Mouse (Mus musculus): ENCODE measurements around the gene Zrsr1.

Gene Zrsr1

DNA sequence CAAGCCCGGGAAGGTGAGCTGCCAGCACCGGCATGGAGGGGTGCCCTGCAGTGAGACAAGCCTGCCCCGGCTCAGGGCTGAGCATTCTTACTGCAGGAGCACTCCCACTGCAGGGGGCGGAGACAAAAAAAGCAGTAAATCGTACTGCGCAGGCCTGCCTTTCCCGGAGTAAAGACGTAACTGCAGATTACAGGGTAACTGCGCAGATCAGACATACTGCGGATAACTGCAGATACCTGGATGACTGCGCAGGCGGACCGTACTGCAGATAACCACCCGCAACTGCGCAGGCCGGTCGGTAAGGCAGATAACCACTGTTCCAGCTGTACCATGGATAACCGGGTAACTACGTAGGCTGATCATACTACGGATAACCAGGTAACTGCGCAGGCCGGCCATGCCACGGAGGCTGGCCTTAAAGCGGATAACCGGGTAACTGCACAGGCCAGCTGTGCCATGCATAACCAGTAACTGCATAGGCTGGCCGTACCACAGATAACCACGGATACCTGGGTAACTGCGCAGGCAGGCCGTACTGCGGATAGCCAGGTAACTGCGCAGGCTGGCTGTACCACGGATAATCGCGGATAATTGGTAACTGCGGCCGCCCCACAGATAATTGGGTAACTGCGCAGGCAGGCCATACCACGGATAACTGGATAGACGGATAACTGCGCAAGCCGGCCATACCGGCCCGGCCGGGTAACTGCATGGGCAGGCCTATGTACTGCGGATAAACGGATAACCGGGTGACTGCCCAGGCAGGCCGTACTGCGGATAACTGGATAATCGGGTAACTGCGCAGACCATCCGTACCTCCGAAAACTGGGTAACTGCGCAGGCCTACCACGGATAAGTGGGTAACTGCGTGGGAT lies at the start of gene Zrsr1:
TSS of gene Zrsr1 (plus strand) at position 171 of the 875 bp plus-strand sequence.
- peak; percentile 36 to 62 for DNase-seq (ENCODE audit: low spot score in 2 of 2)

DNA sequence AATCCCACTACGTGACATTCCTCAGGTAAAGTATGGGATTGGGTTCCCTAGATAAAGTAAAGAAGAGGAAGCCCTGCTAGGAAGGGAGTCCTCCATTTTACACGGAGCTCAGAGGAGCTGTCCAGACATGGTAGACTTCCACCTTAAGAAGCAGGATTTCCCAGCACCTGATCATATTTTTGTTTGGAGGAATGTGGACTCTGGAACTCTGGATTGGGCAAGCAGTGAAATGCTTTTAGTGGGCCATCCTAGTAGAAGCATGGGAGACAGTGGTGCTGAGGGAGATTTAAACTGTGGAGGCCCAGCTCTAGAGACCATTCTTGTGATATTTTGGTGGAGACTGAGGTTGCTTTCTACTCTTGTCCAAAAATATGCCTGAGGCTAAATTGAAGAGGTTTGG lies 49.3 kb upstream of the Zrsr1 start:
- DNase-seq (ENCODE audit: low spot score in 2 of 2), result no peak

DNA sequence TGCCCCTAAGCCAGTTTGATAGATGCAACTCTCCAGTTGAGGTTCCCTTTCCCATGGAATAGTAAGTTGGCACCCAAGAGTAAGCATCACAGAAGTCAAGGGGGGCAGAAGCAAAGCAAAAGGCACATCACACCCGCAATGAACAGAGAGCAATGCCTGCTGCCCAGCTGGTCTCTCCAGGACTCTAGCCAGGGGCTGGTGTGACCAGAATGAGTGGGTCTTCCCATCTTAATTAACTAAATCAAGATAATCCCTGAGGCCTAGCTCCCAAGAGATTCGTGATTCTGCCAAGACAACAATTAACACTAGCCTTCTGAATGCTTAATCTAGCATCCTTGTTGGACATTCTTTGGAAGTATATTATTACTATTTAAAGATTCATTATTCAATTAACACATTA lies 48.2 kb upstream of the Zrsr1 start:
- no peak for DNase-seq (ENCODE audit: low spot score in 2 of 2)

DNA sequence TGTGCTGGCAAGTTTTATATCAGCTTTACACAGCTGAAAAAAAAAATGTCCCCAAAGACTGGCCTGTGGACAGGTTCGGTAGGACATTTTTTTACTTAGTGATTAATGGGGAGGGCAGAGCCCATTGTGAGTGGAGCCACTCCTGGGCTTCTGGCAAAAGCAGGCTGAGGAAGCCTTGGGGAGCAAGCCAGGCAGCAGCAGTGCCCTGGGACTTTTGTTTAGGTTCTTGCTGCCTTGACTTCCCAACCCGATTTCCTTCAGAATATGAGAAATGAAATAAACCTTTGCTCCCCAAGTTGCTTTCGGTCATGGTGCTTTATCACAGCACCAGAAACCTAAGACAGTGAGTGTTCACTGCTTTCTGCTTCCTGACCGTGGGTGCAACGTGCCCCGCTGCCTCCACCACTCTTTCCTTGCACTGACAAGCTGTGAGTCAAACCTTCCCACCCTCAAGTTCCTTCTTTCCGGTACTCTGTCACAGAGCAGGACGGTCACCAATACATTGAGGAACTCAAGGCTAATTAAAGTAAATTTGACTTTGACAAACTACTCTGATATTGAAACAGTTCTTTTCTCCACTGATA lies 43.1 kb upstream of the Zrsr1 start:
- no peak for DNase-seq (ENCODE audit: low spot score in 2 of 2)

DNA sequence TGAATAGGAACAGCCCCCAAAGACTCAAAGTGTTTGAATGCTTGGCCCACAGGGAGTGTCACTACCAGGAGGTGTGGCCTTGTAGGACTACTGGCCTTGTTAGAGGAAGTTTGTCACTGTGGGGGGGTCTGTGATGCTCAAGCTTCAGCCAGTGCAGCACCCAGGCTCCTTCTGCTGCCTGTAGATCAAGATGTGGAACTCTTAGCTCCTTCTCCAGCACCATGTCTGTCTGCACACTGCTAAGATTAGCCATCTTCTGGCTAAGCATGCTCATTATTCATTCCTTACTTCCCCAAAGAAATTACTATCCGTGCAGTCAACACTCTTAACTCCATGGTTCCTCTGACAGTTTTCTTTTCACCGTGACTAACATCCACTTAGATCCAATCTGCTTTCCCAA lies 41.7 kb upstream of the Zrsr1 start:
- no peak for DNase-seq (ENCODE audit: low spot score in 2 of 2)

DNA sequence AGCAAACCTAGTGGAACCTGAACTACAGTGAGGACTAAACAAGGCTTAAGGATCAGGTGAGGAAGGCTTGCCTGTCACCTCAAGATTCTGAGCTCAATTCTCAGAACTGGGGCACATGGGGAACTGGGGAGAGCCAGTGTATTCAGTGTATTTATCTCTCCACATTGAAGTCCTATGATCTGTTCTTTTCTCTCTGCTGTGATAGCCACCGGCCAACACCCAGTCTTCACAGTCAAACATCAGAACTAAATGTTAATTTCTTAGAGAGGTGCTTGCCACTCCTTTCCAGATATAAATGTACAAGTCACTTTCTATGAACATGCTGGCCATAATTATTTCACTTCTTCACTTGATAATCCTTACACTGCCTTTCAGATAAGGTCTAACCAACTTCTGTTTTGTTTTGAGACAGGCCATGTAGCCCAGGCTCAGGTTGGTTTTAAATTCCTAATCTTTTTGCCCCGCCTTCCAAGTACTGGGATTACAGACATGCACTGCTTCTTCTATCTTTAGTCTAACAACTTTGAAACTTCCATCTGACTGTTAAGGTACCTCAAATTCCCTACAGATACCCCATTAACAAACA lies 40.4 kb upstream of the Zrsr1 start:
- no peak for DNase-seq (ENCODE audit: low spot score in 2 of 2)

DNA sequence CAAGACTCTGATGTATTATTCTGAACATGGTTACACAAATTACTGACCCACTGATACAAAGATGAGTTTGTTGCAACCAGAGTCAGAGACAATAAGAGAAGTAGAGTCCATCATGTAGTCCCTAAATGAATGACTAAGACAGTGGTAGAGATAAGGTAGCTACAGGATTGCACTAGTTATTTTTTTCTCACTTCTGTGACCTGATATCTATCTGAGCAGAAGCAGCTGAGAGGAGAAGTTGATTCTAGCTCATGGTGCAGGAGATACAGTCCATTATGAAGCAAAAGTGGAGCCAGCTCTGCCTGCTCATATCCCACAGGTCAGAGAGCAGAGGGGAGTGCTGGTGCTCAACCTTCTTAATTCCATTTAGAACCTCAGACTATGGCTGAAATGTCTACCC lies 39.6 kb upstream of the Zrsr1 start:
- DNase-seq (ENCODE audit: low spot score in 2 of 2), result no peak

DNA sequence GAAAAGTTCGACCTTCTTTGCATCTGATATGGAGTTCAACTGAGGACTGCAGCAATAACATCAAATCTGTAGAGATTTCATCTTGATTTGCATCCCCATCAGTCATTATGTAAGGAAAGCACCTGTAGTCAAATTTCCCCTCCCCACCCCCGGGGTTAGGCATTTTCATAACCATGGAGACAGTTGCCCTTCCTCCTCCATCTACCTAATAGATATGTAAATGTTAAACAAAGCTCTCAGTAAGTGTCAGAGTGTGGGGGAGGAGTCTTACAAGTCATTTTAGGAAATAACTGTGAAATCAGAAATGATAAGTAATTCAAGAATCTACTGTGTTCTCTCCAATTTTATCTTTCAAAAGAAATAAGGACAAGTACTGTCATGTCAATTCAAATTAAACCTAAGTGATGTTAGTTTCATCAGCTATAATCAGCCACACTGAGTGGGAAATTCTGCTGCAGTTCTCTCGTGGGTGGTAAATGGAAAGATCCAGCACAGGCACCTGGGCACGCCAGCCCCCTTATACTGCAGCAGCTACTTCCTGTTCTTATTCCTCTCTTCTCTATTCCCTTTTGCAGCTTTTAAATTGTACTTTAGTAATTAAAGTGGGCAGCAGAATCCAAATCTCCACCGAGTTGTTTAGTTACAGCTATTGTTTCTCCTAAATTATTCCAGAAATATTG lies 35.2 kb upstream of the Zrsr1 start:
- no peak for DNase-seq (ENCODE audit: low spot score in 2 of 2)

DNA sequence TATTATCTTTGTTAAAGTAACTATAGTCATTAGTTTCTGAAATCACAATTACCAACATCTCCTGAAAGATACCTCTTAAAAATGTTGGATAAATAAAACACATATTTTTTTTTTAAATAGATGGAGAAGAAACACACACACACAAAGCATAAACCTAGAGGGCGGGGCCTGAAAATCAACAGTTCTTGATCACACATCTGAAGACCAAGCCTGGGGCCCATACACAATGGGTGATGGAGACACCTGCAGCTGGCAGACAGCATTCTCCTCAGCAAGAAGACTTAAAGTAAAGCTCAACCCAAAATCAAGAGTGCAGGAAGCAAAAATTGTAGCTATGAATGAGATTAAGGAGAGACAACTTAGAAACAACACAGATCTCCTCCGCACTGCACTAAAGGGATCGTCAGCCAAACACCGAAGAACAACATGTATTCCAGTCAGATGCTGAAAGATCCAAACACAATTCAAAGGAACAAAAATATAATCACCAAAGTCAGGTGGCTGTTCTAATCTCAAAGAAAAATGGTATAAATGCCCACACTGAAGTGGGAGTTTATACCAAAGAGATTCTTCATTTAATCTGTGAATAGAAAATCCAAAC lies 34.0 kb upstream of the Zrsr1 start:
- DNase-seq (ENCODE audit: low spot score in 2 of 2), result no peak

DNA sequence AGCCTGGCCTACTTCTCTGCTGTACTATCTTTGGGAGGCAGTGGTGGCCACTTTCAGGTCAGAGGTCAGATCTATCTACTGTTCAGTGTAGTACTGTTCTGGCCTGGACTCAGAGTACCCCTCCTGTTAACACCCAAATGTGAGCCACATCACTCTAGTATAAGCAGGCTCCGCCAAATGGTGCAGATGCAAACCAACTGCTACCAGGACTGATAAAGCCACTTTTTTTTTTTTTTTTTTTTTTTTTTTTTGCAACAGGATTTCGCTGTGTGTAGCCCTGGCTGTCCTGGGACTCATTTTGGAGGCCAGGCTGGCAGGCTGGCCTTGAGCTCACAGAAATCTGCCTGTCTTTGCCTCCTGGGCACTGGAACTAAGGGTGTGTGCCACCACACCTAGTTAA lies 32.8 kb upstream of the Zrsr1 start:
- no peak for DNase-seq (ENCODE audit: low spot score in 2 of 2)

DNA sequence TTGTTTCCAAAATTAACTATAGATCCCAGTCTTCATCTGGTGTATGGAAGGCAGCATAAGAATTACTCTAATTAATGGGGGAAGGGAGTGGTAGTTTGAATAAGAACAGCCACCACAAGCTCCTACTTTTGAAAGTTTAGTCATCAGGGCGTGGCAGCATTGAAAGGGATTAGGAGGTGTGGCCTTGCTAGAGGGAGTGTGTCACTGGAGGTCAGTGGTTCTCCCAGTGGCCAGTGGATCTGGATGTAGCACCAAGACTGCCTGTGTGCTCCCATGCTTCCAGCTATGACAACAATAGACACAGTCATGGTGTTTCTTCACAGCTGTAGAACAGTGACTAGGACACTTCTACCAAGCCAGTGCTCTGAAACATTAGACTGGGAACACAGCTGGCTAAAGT lies 22.7 kb upstream of the Zrsr1 start:
- no peak for DNase-seq (ENCODE audit: low spot score in 2 of 2)

DNA sequence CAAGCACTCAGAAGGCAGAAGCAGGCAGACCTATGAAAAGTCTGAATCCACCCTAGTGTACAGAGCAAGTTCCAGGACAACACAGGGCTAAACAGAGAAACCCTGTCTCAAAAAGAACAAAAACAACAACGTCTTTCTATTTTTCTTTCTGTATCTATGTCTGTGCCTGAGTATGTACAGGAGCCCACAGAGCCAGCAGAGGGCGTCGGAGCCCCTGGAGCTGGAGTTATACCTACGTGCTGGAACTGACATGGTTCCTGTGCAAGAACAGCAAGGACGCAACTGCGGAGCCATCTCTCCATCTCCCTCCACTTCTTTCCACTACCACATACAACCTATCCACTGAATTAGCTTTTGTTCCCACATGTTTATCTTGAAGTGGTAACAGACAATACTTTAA lies 21.7 kb upstream of the Zrsr1 start:
- no peak for DNase-seq (ENCODE audit: low spot score in 2 of 2)

DNA sequence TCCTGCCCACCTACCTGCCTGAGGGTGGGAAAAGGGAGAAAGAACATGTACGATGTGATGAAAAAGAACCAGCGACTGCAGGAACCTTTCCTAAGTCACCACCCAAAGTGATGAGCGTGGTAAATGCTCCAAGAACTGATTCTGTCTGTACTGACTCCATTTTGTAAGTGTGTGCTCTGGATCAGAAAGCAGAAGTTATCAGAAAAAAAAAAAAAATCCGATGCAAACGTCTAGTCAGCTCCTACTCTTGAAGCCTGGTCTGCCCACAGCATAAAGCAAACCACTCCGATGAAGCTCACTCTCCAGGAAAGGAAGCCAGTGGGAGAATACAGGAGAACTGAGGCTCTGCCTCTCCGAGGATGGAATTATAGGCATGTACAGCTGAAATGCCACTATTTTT lies 19.1 kb upstream of the Zrsr1 start:
- no peak for DNase-seq (ENCODE audit: low spot score in 2 of 2)

DNA sequence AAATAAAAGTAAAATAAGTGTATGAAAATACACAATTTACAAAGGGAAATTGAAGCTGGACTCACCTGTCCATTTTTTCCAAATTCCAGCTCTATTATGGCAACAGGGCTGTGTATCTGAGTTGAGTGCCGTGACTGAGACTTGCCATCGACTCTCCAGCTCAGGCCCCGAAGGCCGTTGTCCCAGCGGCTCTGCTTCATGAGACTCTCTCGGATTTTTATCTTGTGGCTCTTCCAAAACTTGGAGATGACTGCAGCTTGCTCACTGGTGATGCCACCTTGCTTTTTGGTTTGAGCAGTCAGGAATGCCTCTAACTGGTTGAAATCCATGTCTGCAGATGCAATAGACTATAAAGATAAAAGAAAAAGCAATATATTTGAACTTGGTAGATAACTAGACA lies 15.5 kb upstream of the Zrsr1 start:
- no peak for DNase-seq (ENCODE audit: low spot score in 2 of 2)

DNA sequence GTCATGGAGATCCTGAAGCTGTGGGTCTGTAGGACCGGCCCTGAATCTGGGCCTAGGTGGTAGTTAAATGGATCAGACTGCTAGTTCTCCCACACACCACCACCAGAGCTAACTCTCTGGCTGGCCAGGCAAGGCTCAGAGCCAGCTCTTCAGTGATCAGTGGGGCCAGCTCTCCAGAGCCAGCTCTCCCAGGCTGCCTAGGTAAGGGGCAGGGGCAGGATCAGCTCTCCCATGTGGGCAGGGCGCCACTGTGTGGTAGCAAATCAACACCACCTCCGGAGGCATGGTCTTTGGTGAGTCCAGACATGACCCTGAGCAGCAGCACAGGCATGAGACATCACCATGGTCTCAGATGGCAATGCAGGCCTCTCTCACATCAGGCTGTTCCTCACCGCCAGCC lies 15.0 kb upstream of the Zrsr1 start:
- peak in 1 of 2 experiments; percentile 37 for DNase-seq (ENCODE audit: low spot score in 2 of 2)

DNA sequence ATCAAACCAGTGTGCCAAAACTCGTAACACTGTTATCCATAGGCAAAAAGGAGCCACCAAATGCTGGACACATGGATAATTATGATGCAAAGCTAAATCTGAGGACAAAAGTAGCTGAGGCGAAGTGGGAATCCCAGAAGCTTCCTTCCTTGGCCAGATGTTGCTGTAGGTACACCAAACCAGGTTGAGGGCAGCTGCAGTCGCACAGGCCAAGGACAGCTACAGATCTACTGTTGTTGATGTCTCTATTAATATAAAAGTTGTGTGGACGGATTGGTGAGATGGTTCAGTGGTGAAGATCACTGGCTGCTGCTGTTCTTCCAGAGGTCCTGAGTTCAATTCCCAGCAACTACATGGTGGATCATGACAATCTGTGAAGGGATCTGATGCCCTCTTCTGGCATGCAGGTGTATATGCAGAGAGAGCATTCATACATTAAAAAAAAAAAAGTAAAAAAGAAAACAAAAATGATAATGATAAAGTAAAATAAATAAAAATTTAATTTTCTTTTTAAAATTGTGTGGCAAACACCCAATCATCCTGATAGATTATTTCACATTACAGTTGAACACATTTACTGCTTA lies 13.9 kb upstream of the Zrsr1 start:
- DNase-seq (ENCODE audit: low spot score in 2 of 2), result no peak

DNA sequence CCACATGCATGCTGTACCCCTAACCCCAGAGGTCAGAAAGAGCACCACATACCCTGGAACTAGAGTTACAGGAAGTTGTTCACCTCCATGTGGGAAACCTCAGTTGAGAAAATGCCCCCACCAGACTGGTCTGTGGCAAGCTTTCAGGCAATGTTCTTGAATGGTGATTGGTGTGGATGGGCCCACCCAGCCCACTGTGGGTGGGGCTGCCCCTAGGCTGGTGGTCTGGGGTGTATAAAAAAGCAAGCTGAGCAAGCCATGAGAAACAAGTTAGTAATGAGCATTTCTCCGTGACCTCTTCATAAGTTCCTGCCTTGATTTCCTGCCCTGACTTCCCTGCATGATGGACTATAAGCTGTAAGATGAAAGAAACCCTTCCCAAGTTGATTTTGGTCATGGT lies 9.7 kb upstream of the Zrsr1 start:
- no peak for DNase-seq (ENCODE audit: low spot score in 2 of 2)

DNA sequence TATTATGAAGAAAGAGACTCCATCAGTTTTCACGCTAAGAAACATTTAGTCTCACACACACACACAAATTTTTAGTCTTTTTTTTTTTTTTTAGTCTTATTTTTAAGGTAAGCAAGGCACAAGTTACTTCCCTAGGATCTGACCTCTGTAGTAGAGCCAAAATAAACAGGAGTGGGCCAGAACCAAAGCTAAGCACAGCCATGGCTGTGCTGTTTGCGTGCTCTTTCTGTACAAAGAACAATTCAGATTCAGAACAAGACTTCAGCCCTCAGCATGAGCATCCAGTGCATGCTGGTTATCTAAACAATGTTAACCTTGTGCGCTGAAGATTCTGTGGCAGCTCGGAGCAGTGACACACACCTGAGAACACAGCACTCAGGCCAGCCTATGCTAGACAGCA lies 7.4 kb upstream of the Zrsr1 start:
- no peak for DNase-seq (ENCODE audit: low spot score in 2 of 2)

DNA sequence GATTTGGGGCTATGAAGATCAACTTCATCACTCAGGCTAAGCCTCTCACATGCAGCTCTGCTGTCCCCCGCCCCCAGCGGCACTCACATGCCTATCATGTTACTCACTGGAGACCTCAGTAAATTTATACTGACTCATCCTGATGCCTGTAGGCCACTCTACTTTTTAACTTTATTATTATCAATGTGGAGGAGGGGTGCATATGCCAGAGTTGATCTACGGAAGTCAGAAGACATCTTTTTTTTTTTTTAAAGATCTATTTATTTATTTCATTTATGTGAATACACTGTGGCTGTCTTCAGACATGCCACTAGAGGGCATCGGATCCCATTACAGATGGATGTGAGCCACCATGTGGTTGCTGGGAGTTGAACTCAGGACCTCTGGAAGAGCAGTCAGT lies 6.3 kb upstream of the Zrsr1 start:
- DNase-seq (ENCODE audit: low spot score in 2 of 2), result no peak

DNA sequence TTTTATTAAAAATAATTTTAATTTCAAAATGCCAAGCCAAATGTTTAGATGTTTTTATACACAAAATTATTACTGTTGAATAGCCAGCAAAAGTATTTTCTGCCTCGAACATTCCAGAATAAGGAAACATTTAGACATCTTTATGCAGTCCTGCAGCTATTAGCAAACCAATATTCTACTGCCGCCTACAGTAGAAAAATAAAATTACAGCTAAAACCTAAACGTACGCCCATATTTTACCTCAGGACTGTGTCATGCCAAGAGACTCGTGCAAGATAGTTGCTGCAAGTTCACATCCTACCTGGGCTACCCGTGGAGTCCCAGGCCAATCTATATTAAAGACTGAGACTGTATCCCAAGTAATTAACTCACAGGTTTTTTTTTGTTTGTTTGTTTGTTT lies 2.3 kb upstream of the Zrsr1 start:
- DNase-seq (ENCODE audit: low spot score in 2 of 2), result no peak

DNA sequence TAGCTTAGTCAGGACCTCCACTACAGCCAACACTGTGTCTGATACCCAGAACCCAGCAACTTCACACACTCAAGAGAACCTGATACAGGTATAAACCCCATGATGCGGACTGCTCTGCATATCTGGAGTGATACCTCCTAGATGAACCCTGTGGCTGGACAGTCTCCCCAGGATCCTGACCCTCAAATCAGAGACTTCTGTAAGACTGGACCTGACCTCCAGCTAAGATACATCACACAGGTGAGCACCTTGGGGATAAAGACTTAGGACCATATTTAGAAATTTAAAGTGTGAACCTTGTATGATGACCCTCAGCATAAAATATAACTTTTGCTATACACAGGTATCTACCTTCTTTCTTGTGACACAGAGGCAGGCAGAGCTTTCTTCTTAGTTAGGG lies 1.3 kb upstream of the Zrsr1 start:
- no peak for DNase-seq (ENCODE audit: low spot score in 2 of 2)

Data from urinary bladder, postnatal 4 days (tissue).